Mouse (Mus musculus): ENCODE measurements around the gene Sgms1. TPM values are rescaled to one million over a fixed set of nuclear protein-coding genes. Genes with fewer than 3 reads are reported as not detected.

Gene Sgms1
- polyA plus RNA-seq, 1 experiment, result 243 TPM

DNA sequence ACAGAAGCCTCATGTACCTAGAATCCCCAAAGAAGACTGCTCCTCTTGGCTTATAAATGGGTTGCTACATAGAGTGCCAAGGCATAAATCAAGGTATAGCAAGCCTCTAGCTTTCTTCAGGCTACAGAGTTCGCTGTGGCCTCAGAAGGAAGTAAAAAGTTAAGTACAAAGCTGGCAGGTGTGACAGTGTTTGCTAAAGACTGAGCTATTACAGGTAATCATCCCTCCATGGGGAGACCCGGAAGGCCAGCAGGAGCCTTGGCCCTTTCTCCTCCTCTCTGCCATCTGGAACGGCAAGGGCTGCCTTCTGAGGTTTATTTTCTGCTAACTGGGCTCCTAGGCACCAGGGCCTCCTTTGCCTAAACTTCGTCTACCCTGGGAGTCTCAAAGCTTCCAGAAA is 285.3 kb downstream of the Sgms1 start:
- H3K4me3 ChIP-seq (ENCODE audit: control insufficient read depth, low read depth, low read length), result no peak overlapping the region

DNA sequence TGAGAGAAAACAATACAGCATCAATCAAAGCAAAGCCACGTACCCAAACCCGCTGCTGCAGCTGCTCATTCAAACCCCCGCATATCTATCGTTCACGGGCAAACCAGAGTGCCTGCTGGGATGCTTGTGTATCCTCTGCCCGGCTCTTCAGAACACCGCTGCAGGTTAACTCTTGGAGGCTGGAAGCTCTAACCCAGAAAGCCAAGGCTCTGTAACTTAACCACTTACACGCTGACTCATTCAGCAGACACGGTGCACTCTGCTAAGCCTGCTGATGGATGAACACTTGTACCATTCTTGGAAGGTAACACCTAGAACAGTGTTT is 286.6 kb downstream of the Sgms1 start:
- Histone ChIP-seq H3K4me3 (ENCODE audit: control insufficient read depth, low read depth, low read length) (no peak overlapping the region), H3K27ac (ENCODE audit: control insufficient read depth, insufficient read depth, low read depth, low read length) (no peak overlapping the region), H3K36me3 (ENCODE audit: control insufficient read depth, insufficient read depth, low read length) (no peaks in the 10 kb centered on the region), H3K4me1 (ENCODE audit: control insufficient read depth, insufficient read depth, low read length) (no peaks in the 10 kb centered on the region; the same call in 1 of the 2 replicates), H3K27me3 (ENCODE audit: control insufficient read depth, insufficient read depth, low read length) (no peaks in the 10 kb centered on the region)
- TF ChIP-seq POLR2A (IDR thresholded peaks at IDR 0.05; ENCODE audit: control insufficient read depth, low read depth, low read length) (no peak), CTCF (IDR thresholded peaks at IDR 0.05; ENCODE audit: control insufficient read depth, insufficient read depth, insufficient replicate concordance, low read depth, low read length) (no peak)

More for the DNA sequence above, 285.3 kb downstream of the Sgms1 start:
- H3K27me3 ChIP-seq (ENCODE audit: control insufficient read depth, insufficient read depth, low read length), result no peaks in the 10 kb centered on the region
- TF ChIP-seq CTCF (IDR thresholded peaks at IDR 0.05; ENCODE audit: control insufficient read depth, insufficient read depth, insufficient replicate concordance, low read depth, low read length) (no peak), POLR2A (IDR thresholded peaks at IDR 0.05; ENCODE audit: control insufficient read depth, low read depth, low read length) (no peak)
- no peaks in the 10 kb centered on the region for H3K36me3 ChIP-seq (ENCODE audit: control insufficient read depth, insufficient read depth, low read length)
- peaks cover 2% of the 10 kb centered on the region for H3K4me1 ChIP-seq (ENCODE audit: control insufficient read depth, insufficient read depth, low read length)
- no peak overlapping the region for H3K27ac ChIP-seq (ENCODE audit: control insufficient read depth, insufficient read depth, low read depth, low read length)

DNA sequence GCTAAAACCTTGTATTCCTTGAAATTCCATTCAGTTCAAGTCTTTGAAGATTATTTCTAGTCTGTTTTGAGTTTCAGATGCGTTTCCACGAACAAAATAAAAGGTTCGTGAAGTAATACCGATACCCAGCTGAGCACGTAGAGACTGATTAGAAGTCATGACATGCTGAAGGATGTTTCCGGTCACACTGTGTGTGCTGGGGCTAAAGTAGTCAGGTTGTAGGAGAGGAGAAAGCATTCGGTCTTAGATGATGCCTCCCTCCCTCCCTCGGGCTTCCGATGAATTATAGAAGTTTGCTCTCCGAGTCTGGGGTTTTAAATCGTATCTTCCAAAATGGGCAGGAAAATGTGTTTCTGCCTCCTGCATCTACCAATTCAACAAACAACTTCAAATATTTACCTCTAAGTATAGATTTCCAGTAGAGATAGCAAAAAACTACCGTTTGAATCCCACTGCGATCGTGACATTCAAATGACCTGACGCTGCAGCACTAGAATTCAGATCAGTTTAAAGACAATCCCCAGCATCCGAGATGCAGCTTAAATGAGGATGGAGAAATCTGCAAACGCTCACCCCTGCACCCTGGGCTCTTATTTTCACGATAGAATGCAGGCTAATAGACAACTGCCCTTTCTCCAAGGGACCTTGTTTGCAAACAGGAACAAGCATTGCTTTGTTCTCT is 287.1 kb downstream of the Sgms1 start:
- Histone ChIP-seq H3K27ac (ENCODE audit: control insufficient read depth, insufficient read depth, low read depth, low read length) (no peak overlapping the region), H3K4me3 (ENCODE audit: control insufficient read depth, low read depth, low read length) (no peak overlapping the region), H3K27me3 (ENCODE audit: control insufficient read depth, insufficient read depth, low read length) (no peaks in the 10 kb centered on the region), H3K4me1 (ENCODE audit: control insufficient read depth, insufficient read depth, low read length) (no peaks in the 10 kb centered on the region), H3K36me3 (ENCODE audit: control insufficient read depth, insufficient read depth, low read length) (no peaks in the 10 kb centered on the region)
- TF ChIP-seq POLR2A (IDR thresholded peaks at IDR 0.05; ENCODE audit: control insufficient read depth, low read depth, low read length) (no peak), CTCF (IDR thresholded peaks at IDR 0.05; ENCODE audit: control insufficient read depth, insufficient read depth, insufficient replicate concordance, low read depth, low read length) (no peak)

DNA sequence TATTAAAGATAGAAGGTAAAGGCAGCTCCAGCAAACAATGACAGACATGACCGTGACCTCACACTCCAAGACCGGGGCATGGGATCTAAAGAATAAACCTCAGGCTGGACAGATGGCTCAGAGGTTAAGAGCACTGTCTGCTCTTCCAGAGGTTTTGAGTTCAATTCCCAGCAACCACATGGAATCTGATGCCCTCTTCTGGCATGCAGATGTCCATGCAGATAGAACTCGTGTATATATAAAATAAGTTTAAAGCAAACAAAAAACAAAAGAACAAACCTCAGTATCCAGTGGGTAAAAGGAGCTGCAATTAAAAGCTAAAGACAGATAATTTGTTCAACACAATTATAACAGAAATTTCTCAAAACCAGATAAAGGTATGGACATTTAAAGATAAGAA is 290.9 kb downstream of the Sgms1 start:
- Histone ChIP-seq H3K27me3 (ENCODE audit: control insufficient read depth, insufficient read depth, low read length) (no peaks in the 10 kb centered on the region), H3K36me3 (ENCODE audit: control insufficient read depth, insufficient read depth, low read length) (no peaks in the 10 kb centered on the region), H3K27ac (ENCODE audit: control insufficient read depth, insufficient read depth, low read depth, low read length) (no peak overlapping the region), H3K4me1 (ENCODE audit: control insufficient read depth, insufficient read depth, low read length) (no peaks in the 10 kb centered on the region), H3K4me3 (ENCODE audit: control insufficient read depth, low read depth, low read length) (no peak overlapping the region)
- TF ChIP-seq CTCF (IDR thresholded peaks at IDR 0.05; ENCODE audit: control insufficient read depth, insufficient read depth, insufficient replicate concordance, low read depth, low read length), result no peak
- no peak for TF ChIP-seq POLR2A (IDR thresholded peaks at IDR 0.05; ENCODE audit: control insufficient read depth, low read depth, low read length)

DNA sequence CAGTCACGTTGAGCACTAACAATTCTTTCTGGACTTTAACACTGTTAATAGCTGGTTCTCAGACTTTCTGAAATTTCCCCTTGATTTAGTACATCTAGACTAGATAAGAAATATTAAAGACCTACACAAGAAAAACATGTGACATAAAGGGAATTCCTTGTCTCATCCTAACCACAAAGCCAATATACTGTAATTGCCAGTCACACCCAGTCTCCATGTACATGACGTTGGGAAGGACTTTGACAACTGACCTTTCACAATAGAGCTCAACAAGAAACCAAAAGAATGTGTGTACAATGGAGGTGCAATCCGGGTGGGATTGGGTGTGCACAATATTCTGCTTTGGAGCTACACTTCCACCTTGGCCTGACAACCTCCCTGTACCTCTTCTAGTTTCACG is 297.2 kb downstream of the Sgms1 start:
- TF ChIP-seq POLR2A (IDR thresholded peaks at IDR 0.05; ENCODE audit: control insufficient read depth, low read depth, low read length) (no peak), CTCF (IDR thresholded peaks at IDR 0.05; ENCODE audit: control insufficient read depth, insufficient read depth, insufficient replicate concordance, low read depth, low read length) (no peak)
- Histone ChIP-seq H3K36me3 (ENCODE audit: control insufficient read depth, insufficient read depth, low read length) (no peaks in the 10 kb centered on the region), H3K27me3 (ENCODE audit: control insufficient read depth, insufficient read depth, low read length) (no peaks in the 10 kb centered on the region), H3K27ac (ENCODE audit: control insufficient read depth, insufficient read depth, low read depth, low read length) (no peak overlapping the region), H3K4me1 (ENCODE audit: control insufficient read depth, insufficient read depth, low read length) (no peaks in the 10 kb centered on the region), H3K4me3 (ENCODE audit: control insufficient read depth, low read depth, low read length) (no peak overlapping the region)

DNA sequence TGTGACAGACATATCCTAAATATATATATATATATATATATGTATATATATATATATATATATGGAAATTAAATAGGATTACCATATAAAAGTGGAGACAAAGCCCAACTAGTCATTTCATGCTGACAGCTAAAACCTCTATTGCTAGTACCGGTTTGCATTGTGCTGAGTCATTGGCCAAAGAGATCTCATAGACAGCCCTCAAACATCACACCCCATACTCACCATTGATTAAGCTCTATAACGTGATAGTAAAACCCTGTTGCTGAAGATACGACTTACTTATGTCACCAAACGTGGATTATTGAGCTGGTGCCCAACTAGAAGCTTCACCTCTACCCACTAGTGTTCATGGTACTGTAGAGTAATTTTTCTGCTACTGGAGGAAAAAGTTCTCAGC is 298.7 kb downstream of the Sgms1 start:
- TF ChIP-seq CTCF (IDR thresholded peaks at IDR 0.05; ENCODE audit: control insufficient read depth, insufficient read depth, insufficient replicate concordance, low read depth, low read length) (no peak), POLR2A (IDR thresholded peaks at IDR 0.05; ENCODE audit: control insufficient read depth, low read depth, low read length) (no peak)
- Histone ChIP-seq H3K4me1 (ENCODE audit: control insufficient read depth, insufficient read depth, low read length) (no peaks in the 10 kb centered on the region), H3K27me3 (ENCODE audit: control insufficient read depth, insufficient read depth, low read length) (no peaks in the 10 kb centered on the region), H3K36me3 (ENCODE audit: control insufficient read depth, insufficient read depth, low read length) (no peaks in the 10 kb centered on the region), H3K4me3 (ENCODE audit: control insufficient read depth, low read depth, low read length) (no peak overlapping the region), H3K27ac (ENCODE audit: control insufficient read depth, insufficient read depth, low read depth, low read length) (no peak overlapping the region)

DNA sequence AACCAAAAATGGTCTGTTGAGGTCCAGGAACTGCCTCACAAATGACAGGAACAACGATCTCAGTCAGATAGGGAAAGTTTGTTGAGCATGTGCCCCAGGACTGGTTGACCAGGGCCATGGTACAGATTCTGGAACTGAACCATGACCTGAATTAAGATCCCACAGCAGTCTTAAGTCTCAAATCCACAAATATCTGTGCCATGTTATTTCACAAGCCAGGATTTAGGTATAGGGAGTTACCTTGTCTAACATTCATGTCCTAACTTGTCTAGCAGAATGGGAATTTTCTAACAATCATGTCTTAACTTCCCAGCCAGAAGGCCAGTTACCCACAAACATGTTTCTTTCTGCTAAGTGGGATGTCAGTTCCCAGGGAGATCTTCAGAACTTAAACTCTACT is 300.9 kb downstream of the Sgms1 start:
- Histone ChIP-seq H3K4me3 (ENCODE audit: control insufficient read depth, low read depth, low read length) (no peak overlapping the region), H3K27me3 (ENCODE audit: control insufficient read depth, insufficient read depth, low read length) (no peaks in the 10 kb centered on the region), H3K27ac (ENCODE audit: control insufficient read depth, insufficient read depth, low read depth, low read length) (no peak overlapping the region), H3K4me1 (ENCODE audit: control insufficient read depth, insufficient read depth, low read length) (no peaks in the 10 kb centered on the region), H3K36me3 (ENCODE audit: control insufficient read depth, insufficient read depth, low read length) (no peaks in the 10 kb centered on the region)
- TF ChIP-seq CTCF (IDR thresholded peaks at IDR 0.05; ENCODE audit: control insufficient read depth, insufficient read depth, insufficient replicate concordance, low read depth, low read length) (no peak), POLR2A (IDR thresholded peaks at IDR 0.05; ENCODE audit: control insufficient read depth, low read depth, low read length) (no peak)

Measured in testis, adult 2 months (tissue).